Mouse (Mus musculus): ENCODE measurements at regions not wholly inside any gene's neighbourhood (a gene's known extent, or its start where the extent isn't known, plus 50 kb on each side); places are given as distances from the start of the nearest gene placed in this dataset.

- ATAC-seq (replicated peaks; ENCODE audit: insufficient number of reproducible peaks, low FRiP score, low TSS enrichment, poor library complexity, severe bottlenecking), result no peak
Measured at GRCm38 (mm10) chr16:5549026-5549425, 293.2 kb upstream of the Eef2kmt start.

GRCm38 (mm10) chr16:5548602-5549001, 292.8 kb upstream of the Eef2kmt start:
- no peak for ATAC-seq (replicated peaks; ENCODE audit: insufficient number of reproducible peaks, low FRiP score, low TSS enrichment, poor library complexity, severe bottlenecking)

GRCm38 (mm10) chr16:5546808-5547207, 291.0 kb upstream of the Eef2kmt start:
- no peak for ATAC-seq (replicated peaks; ENCODE audit: insufficient number of reproducible peaks, low FRiP score, low TSS enrichment, poor library complexity, severe bottlenecking)

- ATAC-seq (replicated peaks; ENCODE audit: insufficient number of reproducible peaks, low FRiP score, low TSS enrichment, poor library complexity, severe bottlenecking), result no peak
Measured at GRCm38 (mm10) chr16:5545801-5546200, 290.0 kb upstream of the Eef2kmt start.

GRCm38 (mm10) chr16:5544436-5544835, 288.7 kb upstream of the Eef2kmt start:
- ATAC-seq (replicated peaks; ENCODE audit: insufficient number of reproducible peaks, low FRiP score, low TSS enrichment, poor library complexity, severe bottlenecking), result no peak

GRCm38 (mm10) chr16:5538836-5539510, 283.2 kb upstream of the Eef2kmt start:
- ATAC-seq (replicated peaks; ENCODE audit: insufficient number of reproducible peaks, low FRiP score, low TSS enrichment, poor library complexity, severe bottlenecking), result no peak

- no peak for ATAC-seq (replicated peaks; ENCODE audit: insufficient number of reproducible peaks, low FRiP score, low TSS enrichment, poor library complexity, severe bottlenecking)
Measured at GRCm38 (mm10) chr16:5537286-5538204, 281.8 kb upstream of the Eef2kmt start.

GRCm38 (mm10) chr16:5536515-5536972, 280.8 kb upstream of the Eef2kmt start:
- no peak for ATAC-seq (replicated peaks; ENCODE audit: insufficient number of reproducible peaks, low FRiP score, low TSS enrichment, poor library complexity, severe bottlenecking)

GRCm38 (mm10) chr16:5535414-5535813, 279.6 kb upstream of the Eef2kmt start:
- no peak for ATAC-seq (replicated peaks; ENCODE audit: insufficient number of reproducible peaks, low FRiP score, low TSS enrichment, poor library complexity, severe bottlenecking)

GRCm38 (mm10) chr16:5534862-5535261, 279.1 kb upstream of the Eef2kmt start:
- no peak for ATAC-seq (replicated peaks; ENCODE audit: insufficient number of reproducible peaks, low FRiP score, low TSS enrichment, poor library complexity, severe bottlenecking)

- ATAC-seq (replicated peaks; ENCODE audit: insufficient number of reproducible peaks, low FRiP score, low TSS enrichment, poor library complexity, severe bottlenecking), result no peak
Measured at GRCm38 (mm10) chr16:5534385-5534784, 278.6 kb upstream of the Eef2kmt start.

GRCm38 (mm10) chr16:5532281-5532680, 276.5 kb upstream of the Eef2kmt start:
- no peak for ATAC-seq (replicated peaks; ENCODE audit: insufficient number of reproducible peaks, low FRiP score, low TSS enrichment, poor library complexity, severe bottlenecking)

GRCm38 (mm10) chr16:5529823-5530222, 274.0 kb upstream of the Eef2kmt start:
- ATAC-seq (replicated peaks; ENCODE audit: insufficient number of reproducible peaks, low FRiP score, low TSS enrichment, poor library complexity, severe bottlenecking), result no peak

- no peak for ATAC-seq (replicated peaks; ENCODE audit: insufficient number of reproducible peaks, low FRiP score, low TSS enrichment, poor library complexity, severe bottlenecking)
Measured at GRCm38 (mm10) chr16:5527936-5528335, 272.2 kb upstream of the Eef2kmt start.

GRCm38 (mm10) chr16:5524375-5524774, 268.6 kb upstream of the Eef2kmt start:
- no peak for ATAC-seq (replicated peaks; ENCODE audit: insufficient number of reproducible peaks, low FRiP score, low TSS enrichment, poor library complexity, severe bottlenecking)

- no peak for ATAC-seq (replicated peaks; ENCODE audit: insufficient number of reproducible peaks, low FRiP score, low TSS enrichment, poor library complexity, severe bottlenecking)
Measured at GRCm38 (mm10) chr16:5523402-5524021, 267.7 kb upstream of the Eef2kmt start.

- ATAC-seq (replicated peaks; ENCODE audit: insufficient number of reproducible peaks, low FRiP score, low TSS enrichment, poor library complexity, severe bottlenecking), result no peak
Measured at GRCm38 (mm10) chr16:5517746-5518145, 262.0 kb upstream of the Eef2kmt start.

- ATAC-seq (replicated peaks; ENCODE audit: insufficient number of reproducible peaks, low FRiP score, low TSS enrichment, poor library complexity, severe bottlenecking), result no peak
Measured at GRCm38 (mm10) chr16:5515867-5516266, 260.1 kb upstream of the Eef2kmt start.

GRCm38 (mm10) chr16:5507261-5507660, 251.5 kb upstream of the Eef2kmt start:
- no peak for ATAC-seq (replicated peaks; ENCODE audit: insufficient number of reproducible peaks, low FRiP score, low TSS enrichment, poor library complexity, severe bottlenecking)
